Mouse (Mus musculus): Measurements from ENCODE around the gene Slc16a13. TPM values are rescaled to one million over a fixed set of nuclear protein-coding genes. Genes with fewer than 3 reads are reported as not detected.
A peak's percentile ranks its signal among the peaks of the same experiment; 100 is the strongest.

Gene Slc16a13
- polyA plus RNA-seq, 1 experiment from 2014 or later = 16.9 TPM

MicroRNAs within 50 kb of the gene (microRNA counts, 519-probe panel; counts per million panel counts)
- microRNA mmu-miR-195 = 3,009 counts per million, percentile 65 among the panel's probes with 10 or more counts
- 171 counts per million, percentile 57 among the panel's probes with 10 or more counts for microRNA mmu-miR-497

Small RNA genes lying within 50 kb of the gene (microRNA-seq; reads per million reads assigned to microRNA genes)
- gene Mir195a (303 reads per million, percentile 64 among the genes with 10 or more reads in this experiment), gene Mir497 (not detected), gene Mir497b (not detected)

Other genes with a start within 250 kb of the Slc16a13 start
- 21.5 and 23.3 TPM in 2 replicates for gene Ctdnep1, start 239.9 kb downstream of the Slc16a13 start, polyA plus RNA-seq (2014; fragmentation: Nextera tagmentation; extraction: Ambion mirVana)
- 149 and 168 TPM in 2 replicates for gene Elp5, start 238.5 kb downstream of the Slc16a13 start, polyA plus RNA-seq (2014; fragmentation: Nextera tagmentation; extraction: Ambion mirVana)
- gene Gabarap, start 229.9 kb downstream of the Slc16a13 start, polyA plus RNA-seq (2014; fragmentation: Nextera tagmentation; extraction: Ambion mirVana) = 530 and 552 TPM in 2 replicates
- 54.4 and 57.6 TPM in 2 replicates for gene Phf23, start 225.3 kb downstream of the Slc16a13 start, polyA plus RNA-seq (2014; fragmentation: Nextera tagmentation; extraction: Ambion mirVana)
- gene Dvl2, start 220.5 kb downstream of the Slc16a13 start, polyA plus RNA-seq (2014; fragmentation: Nextera tagmentation; extraction: Ambion mirVana) = 35.8 and 39.0 TPM in 2 replicates
- gene Acadvl, start 205.7 kb downstream of the Slc16a13 start, polyA plus RNA-seq (2014; fragmentation: Nextera tagmentation; extraction: Ambion mirVana) = 49.3 and 54.1 TPM in 2 replicates
- gene Dlg4, start 204.1 kb downstream of the Slc16a13 start, polyA plus RNA-seq (2014; fragmentation: Nextera tagmentation; extraction: Ambion mirVana) = 14.6 and 15.0 TPM in 2 replicates
- 0.41 TPM in 1 of 2 replicates, not detected in the other for gene Asgr1, start 167.0 kb downstream of the Slc16a13 start, polyA plus RNA-seq (2014; fragmentation: Nextera tagmentation; extraction: Ambion mirVana)
- 0.28 TPM in 1 of 2 replicates, not detected in the other for gene Asgr2, start 128.4 kb downstream of the Slc16a13 start, polyA plus RNA-seq (2014; fragmentation: Nextera tagmentation; extraction: Ambion mirVana)
- gene Mgl2, start 90.7 kb downstream of the Slc16a13 start, polyA plus RNA-seq (2014; fragmentation: Nextera tagmentation; extraction: Ambion mirVana) = not detected in 2 replicates
- gene Clec10a, start 64.9 kb downstream of the Slc16a13 start, polyA plus RNA-seq (2014; fragmentation: Nextera tagmentation; extraction: Ambion mirVana) = 0.38 and 0.39 TPM in 2 replicates
- 0.27 and 0.50 TPM in 2 replicates for gene Slc16a11, start 8.3 kb downstream of the Slc16a13 start, polyA plus RNA-seq (2014; fragmentation: Nextera tagmentation; extraction: Ambion mirVana)
- 6.2 and 7.4 TPM in 2 replicates for gene Bcl6b, start 8.7 kb upstream of the Slc16a13 start, polyA plus RNA-seq (2014; fragmentation: Nextera tagmentation; extraction: Ambion mirVana)
- 183 and 204 TPM in 2 replicates for gene 0610010K14Rik, start 16.9 kb upstream of the Slc16a13 start, polyA plus RNA-seq (2014; fragmentation: Nextera tagmentation; extraction: Ambion mirVana)
- gene Gm21988, start 18.8 kb upstream of the Slc16a13 start, polyA plus RNA-seq (2014; fragmentation: Nextera tagmentation; extraction: Ambion mirVana) = 10.8 and 11.5 TPM in 2 replicates
- gene Rnasek, start 18.8 kb upstream of the Slc16a13 start, polyA plus RNA-seq (2014; fragmentation: Nextera tagmentation; extraction: Ambion mirVana) = 151 and 160 TPM in 2 replicates
- gene Alox12, start 34.3 kb upstream of the Slc16a13 start, polyA plus RNA-seq (2014; fragmentation: Nextera tagmentation; extraction: Ambion mirVana) = 4.0 and 4.7 TPM in 2 replicates
- gene Alox12e, start 101.6 kb upstream of the Slc16a13 start, polyA plus RNA-seq (2014; fragmentation: Nextera tagmentation; extraction: Ambion mirVana) = not detected in 2 replicates
- gene Alox15, start 131.0 kb upstream of the Slc16a13 start, polyA plus RNA-seq (2014; fragmentation: Nextera tagmentation; extraction: Ambion mirVana) = not detected in 2 replicates
- gene Pelp1, start 189.0 kb upstream of the Slc16a13 start, polyA plus RNA-seq (2014; fragmentation: Nextera tagmentation; extraction: Ambion mirVana) = 38.3 and 41.8 TPM in 2 replicates
- gene Arrb2, start 211.6 kb upstream of the Slc16a13 start, polyA plus RNA-seq (2014; fragmentation: Nextera tagmentation; extraction: Ambion mirVana) = 24.2 and 31.0 TPM in 2 replicates
- gene Med11, start 230.9 kb upstream of the Slc16a13 start, polyA plus RNA-seq (2014; fragmentation: Nextera tagmentation; extraction: Ambion mirVana) = 39.1 and 41.6 TPM in 2 replicates
- 0.19 TPM in 1 of 2 replicates, not detected in the other for gene Zmynd15, start 238.4 kb upstream of the Slc16a13 start, polyA plus RNA-seq (2014; fragmentation: Nextera tagmentation; extraction: Ambion mirVana)
- gene Cxcl16, start 238.9 kb upstream of the Slc16a13 start, polyA plus RNA-seq (2014; fragmentation: Nextera tagmentation; extraction: Ambion mirVana) = 0.84 and 0.93 TPM in 2 replicates